Mouse (Mus musculus) frontal cortex, postnatal 25 days (tissue): Measurements from ENCODE around the gene Ovca2.

Experiments
- DNase-seq, 2 experiments: peaks; one replicate each; pipeline ENCODE4 v3.0.0; 2022; ENCODE audit warnings: low spot score in 2 of 2

The Ovca2 gene

DNA sequence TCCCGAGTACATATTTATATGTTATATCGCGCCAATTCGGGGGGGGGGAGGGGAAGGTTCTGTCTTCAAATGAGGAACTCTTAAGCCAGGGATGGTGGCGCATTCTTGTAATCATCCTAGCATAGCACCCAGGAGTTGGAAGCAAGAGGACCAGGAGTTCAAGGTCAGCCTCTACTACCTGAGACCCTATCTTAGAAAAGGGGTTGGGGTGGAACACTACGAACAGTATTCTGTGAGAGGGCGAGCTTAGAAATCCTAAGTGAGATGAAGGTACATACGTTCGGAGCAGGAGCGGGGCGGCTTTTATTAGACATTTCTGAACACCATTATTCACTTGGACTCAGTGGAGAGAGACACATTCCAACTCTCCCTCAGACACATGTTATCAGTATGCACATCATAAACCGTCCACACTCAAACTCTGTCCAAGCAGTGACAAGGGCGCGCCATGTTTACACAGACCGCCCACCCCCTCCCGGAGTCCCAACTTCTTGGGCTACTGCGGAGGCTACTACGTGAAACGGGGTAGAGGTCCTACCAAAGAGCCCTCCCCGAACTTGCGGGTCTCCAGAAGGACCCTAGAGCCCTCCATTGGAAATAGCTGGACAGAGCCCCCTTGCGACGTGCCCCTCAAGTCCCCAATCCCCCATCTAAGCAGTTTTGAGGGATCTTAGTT lies 9.1 kb downstream of the Ovca2 start, which contains the start of gene Hic1:
Gene Hic1, minus strand, starts transcription at position 115 of the 676 bp plus-strand sequence.
- DNase-seq, result no peak

DNA sequence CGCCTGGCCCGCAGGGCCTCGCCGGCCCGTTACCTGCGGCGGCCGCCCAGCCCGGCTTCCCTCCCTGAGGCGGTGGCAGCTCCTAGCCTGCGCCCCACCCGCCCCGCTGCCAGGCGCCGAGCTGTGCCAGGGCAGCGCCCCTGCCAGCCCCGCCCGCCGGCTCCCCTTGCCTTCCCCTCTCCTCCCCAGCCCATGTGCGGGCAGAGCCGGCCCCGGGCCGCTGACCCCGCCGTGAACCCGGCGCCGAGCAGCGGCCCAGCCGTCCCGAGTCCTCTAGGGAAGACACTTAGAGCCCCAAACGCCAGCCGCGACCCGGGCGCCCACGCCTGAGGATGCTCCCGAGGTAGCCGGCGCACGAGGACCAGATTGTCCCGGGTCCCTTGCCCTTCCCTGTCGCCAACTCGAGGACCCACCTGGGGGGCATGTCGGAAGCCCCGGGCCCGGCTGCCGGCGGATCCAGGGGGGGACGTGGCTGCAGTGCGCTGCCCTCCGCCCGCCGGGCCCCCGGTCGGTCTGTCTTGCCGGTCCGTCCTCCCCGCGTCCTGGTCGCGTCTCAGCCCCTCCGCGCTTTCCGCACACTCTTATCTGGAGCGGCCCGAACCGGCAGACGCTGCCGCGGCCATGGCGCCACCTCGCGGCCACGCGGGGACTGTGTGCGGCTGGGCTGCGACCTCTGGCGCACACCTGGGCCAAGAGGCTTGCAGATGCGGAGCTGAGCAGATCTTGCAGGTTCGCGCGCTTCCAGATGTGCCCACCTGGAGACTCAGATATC lies 9.9 kb downstream of the Ovca2 start:
- no peak for DNase-seq

DNA sequence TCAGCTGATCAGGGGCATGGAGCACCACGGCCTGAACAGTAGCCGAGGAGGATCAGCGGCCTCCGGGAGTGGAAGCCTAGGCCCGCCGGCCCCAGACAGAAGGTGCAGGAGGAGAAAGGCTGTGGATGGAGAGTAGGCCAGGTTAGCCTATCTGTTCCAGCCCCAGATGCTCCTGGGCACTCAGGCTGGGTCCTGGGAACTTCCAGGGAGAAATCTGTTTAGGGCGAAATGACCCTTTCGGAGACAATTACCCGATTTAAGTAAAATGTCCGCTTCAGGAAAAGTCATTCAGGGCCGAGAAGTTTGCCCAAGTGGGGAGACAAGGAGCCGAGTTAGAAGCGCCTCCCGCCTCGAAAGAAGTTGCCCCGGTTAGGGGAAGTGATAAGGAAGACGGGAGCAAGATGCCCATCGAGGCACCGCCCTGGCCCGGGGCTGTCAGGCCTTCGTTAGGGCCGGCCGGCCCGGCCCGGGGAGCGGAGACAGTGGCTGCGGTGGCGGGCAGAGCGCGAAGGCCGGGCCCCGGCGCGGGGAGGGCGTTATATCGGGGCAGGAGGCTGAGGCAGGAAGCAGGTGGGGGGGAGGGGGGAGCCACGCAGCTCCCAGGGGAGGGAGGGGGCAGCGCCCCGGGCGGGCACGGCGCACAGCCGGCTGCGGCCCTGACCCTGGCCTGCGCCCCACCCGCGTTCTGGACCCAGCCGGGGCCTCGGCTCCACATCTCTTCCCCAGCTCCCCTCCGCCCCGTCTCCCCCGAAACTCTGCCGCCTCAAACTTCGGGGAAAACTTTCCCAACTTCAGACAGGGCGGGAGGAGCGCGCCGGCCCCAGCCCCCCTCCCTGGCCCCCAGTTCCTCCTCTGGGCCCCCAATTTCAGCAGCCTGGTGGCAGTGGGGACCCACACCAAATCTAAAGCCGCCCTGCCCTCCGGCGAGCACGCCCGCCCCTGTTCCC lies 10.7 kb downstream of the Ovca2 start:
- DNase-seq, result no peak

DNA sequence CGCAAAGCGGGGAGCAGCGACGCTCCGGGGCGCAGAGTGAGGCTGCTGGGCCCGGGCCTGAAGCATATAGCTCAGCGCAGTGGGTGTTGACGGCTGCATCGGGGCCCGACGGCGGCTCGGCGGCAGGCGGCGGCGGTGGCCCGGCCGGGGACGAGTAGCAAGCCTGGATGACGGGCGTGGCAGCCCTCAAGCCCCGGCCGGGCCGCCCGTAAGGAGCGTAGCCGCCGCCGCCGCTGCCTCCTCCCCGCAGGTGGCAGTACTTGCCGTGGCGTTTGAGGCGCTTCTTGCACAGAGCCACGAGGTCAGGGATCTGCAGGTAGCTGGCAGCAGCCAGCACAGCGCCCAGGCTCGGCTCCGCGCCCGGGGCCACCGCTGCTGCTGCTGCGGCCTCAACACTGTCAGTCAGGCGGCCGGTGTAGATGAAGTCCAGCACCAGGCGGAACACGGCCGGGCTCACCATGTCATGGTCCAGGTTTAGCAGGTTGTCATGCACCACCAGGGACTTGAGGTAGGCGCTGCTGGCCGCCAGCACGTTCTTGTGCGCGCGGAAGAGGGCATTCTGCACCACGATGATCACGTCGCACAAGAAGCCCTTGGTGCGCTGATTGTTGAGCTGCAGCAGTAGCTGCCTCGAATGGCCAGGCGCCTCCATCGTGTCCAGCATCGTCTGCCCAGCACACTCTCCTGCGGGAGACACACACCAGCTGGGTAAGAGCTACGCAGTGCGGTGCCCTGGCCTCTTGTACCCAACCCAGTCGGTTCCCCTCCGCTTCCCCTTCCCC lies 11.6 kb downstream of the Ovca2 start:
- no peak for DNase-seq

DNA sequence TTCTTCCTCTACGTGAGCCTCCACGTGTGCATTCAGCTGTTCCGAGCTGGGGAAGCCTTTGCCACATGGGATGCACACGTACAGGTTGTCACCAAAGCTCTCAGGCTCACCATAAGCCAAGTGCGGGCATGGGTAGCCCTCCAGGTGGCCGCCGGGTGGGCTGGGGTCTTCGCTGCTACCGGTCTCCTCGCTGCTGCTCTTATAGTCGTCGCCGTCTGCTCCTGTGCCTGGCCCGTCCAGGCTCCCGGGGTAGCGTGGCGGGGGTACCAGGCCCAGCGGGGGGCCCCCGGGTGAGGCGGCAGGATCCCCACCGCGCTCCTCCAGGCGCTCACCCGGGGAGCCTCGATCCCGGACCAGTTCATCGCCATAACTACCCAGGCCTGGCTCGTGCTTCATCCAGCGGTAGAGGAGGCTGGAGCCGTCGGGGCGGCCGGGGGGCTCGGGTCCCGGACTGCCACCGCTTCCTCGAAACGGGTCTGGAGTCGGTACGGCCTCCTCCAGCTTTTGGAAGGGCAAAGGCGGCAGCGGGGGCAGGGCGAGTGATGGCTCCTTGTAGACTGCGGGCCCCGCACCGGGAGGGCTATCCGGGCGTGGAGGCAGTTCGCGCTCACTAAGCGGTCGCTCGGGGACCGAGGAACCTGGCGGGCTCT lies 12.3 kb downstream of the Ovca2 start:
- no peak for DNase-seq

DNA sequence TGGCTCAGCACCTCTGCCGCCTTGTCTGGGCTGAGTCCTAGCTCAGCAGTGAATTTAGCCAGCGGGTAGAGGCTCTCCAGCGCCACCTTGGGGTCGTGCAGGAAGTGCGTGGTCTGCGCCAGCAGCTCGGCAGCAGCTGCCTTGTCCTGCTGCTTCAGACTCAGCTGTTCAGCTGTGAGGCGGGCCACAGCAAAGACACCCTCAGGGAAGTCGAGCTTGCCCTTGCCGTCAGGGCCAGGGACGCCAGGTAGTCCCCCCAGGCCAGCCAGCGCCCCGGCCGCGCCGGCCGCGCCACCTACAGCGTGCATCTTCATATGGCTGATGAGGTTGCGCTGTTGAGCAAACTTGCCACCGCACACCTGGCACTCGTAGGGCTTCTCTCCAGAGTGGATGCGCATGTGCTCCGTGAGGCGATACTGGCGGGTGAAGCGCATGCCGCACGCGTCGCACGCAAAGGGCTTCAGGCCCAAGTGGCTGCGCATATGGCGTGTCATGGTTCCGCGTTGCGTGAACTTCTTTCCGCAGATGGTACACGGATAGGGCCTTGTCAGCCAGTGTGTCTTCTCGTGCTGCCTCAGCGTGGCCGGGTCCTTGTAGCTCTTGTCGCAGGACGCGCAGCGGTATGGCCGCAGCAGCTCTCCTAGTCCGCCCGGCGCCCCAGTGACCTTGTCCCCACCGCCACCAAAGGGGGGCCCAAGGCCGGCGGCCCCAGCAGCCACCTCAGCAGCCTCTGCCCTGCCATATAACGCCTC lies 13.0 kb downstream of the Ovca2 start:
- peak; percentile 70 to 72 for DNase-seq

DNA sequence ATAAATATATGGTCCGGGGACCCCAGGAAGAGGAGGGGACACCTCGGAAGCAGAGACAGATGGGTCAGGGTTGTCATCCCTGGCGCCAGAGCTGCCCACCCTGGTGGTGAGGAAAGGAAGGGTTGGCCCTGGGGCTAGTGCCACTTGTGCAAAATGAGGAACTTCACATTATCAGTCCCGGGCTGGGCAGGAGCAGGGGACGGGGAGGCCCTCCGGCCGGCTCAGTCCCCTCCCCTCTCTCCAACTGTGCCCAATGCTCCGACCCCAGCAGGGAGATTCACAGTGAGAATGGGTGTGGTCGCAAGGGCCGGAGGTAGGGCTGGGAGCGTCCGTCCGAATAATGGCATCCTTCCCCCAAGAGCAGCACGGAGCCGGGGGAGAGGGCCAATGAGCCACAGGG lies 13.9 kb downstream of the Ovca2 start:
- no peak for DNase-seq

DNA sequence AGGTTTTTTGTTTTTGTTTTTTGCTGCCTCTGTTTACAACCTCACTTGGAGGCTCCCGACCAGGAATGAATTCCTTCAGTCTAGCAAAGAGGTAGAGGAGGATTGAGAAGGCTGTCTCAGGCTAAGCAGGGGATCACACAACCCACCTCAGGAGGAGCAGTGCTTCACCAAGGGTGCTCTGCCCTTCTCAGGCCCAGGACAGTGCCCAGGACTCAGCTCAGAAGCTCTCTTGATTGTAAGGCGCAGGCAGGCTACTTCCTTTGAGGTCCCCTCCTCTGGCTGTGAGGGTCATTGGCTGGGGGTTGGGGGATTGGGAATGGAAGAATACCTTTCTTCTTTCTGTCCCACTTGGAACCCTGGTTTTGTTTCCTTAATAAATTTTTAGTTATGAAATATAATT lies 14.6 kb downstream of the Ovca2 start:
- DNase-seq, result no peak

DNA sequence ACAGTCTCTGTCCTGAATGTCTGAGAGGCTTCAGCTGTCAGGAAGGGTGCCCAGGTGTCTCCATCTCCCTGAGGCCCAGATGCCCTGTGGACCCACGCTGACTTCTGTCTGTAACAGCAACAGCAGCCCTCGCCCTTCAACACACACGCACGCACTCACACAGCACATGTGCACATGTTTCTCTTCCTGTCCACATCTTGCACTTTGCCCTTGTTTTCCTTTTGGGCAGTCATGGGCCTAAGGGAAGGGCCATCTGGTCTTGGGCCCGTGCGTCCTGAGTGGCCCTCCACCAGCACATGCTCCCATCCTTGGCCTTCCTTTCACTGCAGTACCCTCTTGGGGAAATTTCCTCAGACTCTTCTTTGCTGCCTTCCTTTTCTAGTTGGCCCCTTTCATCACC lies 15.3 kb downstream of the Ovca2 start:
- DNase-seq, result no peak

DNA sequence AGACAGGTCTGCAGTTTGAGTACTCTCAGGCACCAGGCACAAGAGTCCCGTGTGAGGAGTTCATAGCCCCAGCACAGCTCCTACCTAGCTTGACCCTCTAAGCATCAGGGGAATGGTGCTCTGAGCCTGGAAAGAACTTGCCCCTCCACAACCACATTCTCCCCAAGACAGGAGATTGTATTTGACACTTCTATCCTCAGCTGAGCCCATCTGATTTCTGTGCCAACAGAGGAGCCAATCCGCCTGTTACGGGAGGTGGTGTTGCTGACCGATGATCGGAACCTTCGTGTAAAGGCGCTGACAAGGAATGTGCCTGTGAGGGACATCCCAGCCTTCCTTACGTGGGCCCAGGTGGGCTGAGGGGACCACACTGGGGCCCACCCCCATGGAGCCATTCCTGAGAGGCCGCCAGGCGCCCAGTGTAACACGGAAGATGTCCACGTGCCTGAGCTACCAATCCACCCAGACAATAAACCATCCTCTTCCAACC lies 16.0 kb downstream of the Ovca2 start:
- DNase-seq, result no peak

DNA sequence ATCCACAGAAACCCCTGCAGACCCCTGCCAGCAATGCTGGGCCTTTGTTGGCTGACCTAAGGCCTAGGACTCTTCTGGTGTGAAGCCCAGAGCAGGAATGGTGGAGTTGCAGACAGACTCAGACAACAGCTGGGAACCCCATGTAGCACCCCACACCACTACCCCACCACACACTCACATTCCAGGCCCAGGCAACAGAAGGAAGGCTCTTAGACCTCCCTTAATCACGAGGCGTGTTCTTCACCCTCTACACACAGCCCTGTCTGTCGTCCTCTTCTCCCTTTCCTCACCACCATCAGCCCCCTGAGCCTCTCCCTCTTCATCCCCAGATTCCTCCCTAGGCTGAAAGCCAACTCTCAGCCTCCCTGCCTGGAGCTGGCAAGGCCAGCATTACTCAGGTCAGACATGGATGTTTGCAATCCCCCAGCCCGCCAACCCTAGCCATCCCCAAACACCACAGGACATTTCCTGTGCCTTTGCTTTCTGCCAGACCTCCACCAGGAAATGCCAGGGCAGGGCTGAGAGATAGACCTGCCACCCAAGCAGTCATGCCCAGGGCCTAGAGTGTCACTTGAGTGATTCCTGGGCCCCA lies 17.1 kb downstream of the Ovca2 start:
- DNase-seq, result no peak

DNA sequence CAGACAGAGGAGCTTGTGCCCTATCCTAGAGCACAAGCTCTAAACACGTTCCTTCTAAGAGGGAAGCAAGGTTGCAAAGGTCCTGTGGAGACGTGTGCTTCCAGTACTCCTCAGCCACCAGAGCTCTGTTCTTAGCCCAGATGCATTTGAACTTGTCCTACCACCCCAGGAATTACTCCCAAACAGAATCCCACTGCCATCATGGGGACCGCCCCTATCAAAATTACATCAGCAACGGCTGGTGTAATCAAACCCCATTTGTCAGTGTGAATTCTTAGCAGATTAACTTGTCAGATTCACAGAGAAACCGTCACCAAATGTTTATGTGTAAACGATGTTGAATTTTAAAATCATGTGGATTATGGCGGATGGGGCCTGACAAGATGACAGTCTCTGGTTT lies 17.7 kb downstream of the Ovca2 start:
- DNase-seq, result no peak

DNA sequence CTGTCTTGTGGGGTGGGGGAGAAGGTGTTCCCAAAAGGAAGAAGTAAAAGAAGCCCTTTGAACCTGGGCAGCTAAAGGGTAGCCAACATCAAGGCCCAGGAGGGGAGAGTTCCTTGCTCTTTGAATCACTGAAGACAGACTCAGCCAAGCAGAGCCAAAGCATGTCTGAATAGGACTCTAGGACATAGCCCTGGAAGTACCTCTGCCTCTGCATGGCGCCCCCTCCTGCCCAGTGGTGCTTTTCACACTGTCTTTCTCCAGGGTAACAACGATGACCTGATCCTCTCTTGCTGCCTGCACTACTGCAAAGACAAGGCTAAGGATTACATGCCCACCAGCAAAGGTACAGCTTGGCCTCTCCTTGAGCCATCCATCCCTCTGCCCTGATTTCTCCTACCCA lies 19.1 kb downstream of the Ovca2 start:
- DNase-seq, result no peak

DNA sequence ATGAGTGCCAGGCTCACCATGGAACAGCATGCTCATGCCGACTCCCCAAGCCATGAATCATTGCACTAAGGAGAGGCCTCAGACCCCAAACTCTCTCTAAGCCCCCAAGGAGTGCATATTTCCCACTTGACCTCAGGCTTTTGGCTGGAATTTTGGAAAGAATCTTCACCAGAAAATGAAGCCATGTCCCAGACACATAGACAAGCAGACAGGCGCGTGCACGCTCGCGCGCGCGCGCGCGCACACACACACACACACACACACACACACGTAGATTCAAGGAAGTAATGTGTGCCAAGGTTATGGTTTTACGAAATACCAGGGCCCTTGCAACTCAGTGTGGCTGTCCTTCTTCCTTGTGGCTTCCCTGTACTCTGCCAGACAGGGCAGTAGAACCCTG lies 20.2 kb downstream of the Ovca2 start:
- no peak for DNase-seq

DNA sequence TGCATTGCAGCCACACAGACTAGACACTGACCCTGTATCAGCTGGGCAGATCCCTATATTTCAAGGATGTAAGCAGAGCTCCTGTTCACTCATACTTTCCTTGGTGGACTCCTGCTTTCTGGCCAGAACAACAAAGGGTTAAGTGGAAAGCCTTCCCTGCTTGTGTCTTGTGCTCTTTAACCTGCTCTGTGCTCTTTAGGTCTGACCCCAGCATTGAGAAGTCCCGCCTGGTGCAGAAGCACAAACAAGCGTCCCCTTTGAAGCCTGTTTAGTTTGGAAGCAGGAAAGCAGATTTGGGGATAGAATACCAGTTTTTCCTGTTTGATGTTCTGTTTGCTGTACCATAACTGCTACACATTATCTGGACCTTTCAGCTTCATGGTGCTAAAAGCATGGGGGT lies 20.7 kb downstream of the Ovca2 start:
- DNase-seq, result no peak

DNA sequence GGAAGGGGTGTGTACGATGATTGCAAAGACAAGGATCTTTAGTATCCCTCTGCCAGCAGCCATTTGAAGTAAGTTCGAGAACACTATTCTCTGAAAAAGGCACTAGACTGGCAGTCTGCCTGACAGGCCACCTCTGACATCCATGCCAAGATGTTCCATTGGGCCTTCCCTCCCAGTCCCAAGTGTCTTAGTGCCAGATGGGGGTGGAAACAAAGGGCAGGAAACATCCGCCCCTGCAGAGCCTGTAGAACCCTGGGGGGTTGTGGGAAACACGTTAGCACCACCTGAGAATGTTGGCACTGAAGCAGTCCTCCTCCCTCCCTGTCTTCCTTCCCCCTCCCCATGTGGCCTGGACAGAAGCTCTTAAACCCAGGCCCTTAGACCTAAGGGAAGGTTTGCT lies 21.6 kb downstream of the Ovca2 start:
- DNase-seq, result no peak

DNA sequence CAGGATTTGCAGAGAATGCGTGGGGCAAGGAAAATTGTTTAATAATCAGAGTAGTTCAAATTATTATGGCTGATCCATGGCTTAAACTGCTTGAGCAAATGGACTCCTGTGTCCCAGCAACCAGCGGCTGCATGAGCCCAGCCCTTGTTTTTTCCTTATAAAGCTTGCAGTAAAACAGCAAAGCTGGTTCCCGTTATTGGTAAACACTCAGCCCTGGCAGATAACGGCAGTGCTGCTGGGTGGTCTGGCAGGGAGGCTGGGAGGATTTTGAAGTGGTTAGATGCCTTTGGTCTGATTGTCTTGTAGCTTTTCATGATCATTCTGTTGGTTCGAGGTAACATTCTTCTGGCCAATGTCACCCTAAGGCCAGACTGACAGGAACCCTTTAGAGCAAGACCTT lies 22.2 kb downstream of the Ovca2 start:
- no peak for DNase-seq

DNA sequence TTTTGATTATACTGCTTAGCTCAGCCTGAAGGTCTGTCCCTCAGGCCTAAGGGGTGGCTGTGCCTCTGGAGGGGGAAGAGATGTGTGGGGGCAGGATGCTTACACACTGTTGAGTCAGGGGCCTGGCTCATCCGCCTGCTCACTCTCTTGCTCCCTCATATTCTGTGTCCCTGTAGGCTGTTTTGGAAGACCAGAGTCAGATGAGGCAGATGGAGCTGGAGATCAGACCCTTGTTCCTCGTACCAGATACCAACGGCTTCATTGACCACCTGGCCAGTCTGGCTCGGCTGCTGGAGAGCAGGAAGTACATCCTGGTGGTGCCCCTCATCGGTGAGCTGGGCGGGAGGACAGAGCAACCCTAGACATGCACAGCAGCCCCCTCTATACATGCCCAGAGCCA lies 22.6 kb downstream of the Ovca2 start:
- no peak for DNase-seq

DNA sequence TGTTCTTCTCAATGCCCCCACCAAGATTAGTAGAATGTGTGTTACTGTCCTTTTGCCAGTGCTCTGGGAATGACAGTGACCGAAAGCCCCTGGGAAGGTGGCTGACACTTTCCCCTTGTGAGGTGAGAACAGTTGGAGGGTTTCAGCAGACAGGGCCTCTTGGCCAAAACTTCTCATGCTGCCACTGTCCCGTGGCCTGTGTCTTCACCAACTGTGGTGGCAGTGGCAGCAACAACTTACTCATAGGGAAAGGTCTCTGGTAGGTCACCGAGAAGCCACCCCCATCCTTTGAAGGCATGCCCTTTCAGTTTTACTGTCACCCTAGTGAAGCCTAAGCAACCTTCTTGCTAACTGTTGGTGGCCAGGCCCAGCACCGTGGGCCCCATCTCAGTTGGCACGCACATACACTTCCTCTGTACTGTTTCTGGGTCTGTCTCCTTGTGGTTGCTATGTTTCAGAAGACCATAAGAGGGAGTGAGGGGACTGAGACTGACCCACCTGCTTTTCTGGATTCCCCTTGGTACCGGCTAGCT lies 24.5 kb downstream of the Ovca2 start:
- DNase-seq, result no peak
